Mouse (Mus musculus) hindlimb bud, embryonic 11.5 days (tissue): ENCODE measurements at regions not wholly inside any gene's neighbourhood (a gene's known extent, or its start where the extent isn't known, plus 50 kb on each side); places are given as distances from the start of the nearest gene placed in this dataset.

Experiments
- DNase-seq: peaks from one replicate; pipeline ENCODE4 v3.0.0-alpha.2; 2012; ENCODE audit warnings: low read depth, low spot score; ENCODE audit errors: extremely low spot score

DNA sequence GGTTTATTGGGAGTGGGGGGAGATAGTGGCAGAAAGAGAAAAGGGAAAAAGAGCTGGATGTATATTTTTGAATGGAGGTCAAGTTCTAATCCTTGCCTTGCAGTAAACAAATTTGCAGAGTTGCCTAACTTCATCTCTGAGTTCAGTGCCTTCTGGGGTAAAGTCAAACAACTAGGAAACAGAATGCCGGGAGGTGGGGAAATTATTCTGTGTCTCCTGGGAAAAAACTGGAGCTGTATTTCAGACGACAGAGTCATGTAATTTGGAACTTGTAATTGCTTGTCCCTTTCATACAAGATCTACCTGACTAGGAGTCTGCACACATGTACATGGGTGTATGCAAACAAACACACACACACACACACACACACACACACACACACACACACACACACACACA lies 244.3 kb upstream of the Il12b start:
- no peak for DNase-seq

- no peak for DNase-seq
Observed at GRCm38 (mm10) chr11:44156081-44156480, 243.8 kb upstream of the Il12b start.

DNA sequence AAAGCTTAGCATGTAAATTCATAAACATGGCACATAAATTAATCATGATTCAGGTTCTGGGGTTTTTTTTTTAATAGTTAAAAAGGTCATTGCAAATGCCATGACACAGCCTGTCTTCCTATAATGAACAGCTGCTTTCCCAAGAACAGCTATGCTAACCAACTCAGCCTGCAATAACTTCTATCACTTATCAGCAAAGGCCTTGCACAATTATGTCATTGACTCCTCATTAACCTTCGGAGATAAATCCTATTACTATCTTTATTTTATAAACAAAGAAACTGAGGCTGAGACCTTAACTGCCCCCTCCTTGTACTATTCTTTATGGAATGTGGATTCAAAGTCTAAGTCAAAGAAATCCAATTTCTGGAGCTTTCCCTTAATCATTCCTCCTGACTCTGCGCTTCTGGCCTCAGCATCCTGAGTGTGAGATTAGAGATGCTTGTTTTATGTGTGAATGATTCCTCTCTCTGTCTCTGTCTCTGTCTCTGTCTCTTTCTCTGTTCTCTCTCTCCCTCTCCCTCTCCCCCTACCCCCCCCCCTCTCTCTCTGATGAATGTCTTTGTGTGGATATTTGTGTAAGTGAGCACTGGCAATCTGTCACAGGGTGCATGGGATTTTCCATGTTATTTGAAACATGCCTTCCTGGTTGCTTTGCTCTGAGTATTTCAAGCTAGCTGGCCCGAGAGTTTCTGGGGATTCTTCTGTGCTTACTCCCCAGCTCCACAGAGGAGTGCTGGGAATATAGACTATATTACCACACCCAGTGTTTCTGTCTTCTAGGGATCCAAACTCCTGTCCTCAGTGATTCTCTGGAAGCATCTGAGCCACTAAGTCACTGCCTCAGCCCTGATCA lies 243.1 kb upstream of the Il12b start:
- no peak for DNase-seq

DNA sequence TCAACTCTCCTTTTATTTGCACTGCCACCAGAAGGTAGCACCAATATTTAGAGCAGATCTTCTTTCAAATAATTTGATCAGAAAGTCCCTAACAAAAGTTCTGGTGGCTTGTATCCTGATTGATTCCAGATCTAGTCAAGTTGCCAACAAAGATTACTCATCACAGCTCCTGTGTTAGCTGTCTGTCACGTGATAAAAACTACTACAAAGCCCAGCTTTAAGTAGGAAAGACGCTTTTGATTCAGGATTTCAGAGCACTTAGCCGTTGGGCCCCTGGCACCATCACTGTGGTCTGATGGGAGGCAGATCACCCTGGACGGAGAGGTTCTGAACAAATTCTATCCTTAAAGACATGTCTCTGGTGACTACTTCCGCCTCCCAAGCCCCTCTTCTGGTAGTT lies 241.6 kb upstream of the Il12b start:
- DNase-seq: no peak

GRCm38 (mm10) chr11:44161734-44162418 lies 238.0 kb upstream of the Il12b start:
- DNase-seq: no peak

GRCm38 (mm10) chr11:44163049-44163448 lies 236.8 kb upstream of the Il12b start:
- no peak for DNase-seq

DNA sequence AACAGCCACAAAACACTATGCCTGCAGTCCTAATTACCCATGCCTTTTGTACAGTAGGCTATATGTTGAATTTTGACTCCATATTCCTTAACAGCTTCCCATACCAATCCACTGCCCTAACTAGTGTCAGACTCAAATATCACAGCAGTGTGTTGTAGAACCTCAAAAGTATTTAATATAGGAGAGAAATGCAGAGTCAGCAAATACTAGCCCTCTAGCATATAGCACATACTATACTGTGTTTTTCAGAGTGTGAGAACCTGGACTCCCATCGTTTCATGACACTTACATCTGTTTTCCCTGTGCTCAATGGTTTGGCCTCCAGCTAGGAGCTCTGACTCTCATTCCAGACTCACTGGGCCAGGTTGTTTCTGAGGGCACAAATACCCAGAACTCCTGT lies 236.1 kb upstream of the Il12b start:
- no peak for DNase-seq

DNA sequence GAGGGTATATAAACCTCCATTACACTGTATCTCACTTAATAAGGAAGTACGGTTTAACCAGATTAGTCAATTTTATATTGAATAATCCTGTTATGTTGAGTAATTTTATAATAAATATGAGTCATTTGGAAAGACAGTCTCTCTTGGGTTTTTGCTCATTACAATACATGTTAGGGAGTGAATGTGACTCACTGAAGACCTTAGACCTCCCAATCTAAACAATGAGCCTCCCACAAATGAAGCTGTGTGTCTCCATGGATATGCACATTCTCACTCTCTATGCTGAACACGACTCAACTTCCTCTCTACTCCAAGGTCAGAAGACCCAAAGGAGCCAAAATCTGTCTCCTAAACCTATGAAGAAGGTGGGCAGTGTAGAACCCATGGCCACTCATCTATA lies 235.7 kb upstream of the Il12b start:
- no peak for DNase-seq

GRCm38 (mm10) chr11:44167724-44168500 lies 232.0 kb upstream of the Il12b start:
- DNase-seq: no peak

GRCm38 (mm10) chr11:44172478-44172877 lies 227.4 kb upstream of the Il12b start:
- no peak for DNase-seq

DNA sequence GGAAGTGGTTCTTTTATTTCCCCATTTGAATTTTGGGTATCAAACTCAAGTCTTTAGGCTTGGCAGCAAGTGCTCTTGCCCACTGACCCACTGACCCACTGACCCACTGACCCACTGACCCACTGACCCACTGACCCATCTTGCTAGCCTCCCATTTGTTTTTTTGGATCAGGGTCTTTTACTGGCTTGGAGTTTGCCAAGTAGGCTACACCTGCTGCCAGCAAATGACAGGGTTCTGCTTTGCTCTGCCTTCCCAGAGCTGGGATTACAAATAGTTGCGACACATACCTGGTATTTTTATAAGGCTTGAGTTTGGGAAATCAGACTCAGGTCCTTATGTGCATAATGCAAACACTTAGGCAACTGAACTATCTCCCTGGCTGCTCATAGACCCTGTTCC lies 226.7 kb upstream of the Il12b start:
- no peak for DNase-seq

- no peak for DNase-seq
Observed at GRCm38 (mm10) chr11:44174548-44174947, 225.3 kb upstream of the Il12b start.

DNA sequence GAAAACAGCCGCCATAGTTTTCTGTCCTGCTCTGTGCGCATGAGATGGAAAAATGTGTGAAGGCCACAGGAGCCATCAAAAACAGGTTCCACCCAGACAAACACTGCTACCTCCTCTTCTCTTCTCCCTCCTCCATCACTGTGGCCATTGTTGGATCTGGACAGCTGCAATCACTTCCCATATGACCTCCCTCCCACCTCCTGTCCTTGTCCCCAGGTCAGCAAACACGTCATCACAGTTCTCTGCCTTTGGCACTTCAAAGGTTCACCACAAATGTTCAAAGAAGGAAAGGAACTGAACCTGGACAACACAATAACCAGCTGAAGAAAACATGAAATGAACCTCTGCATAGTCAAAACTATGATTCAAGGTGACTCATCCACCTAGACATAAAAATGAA lies 220.2 kb upstream of the Il12b start:
- no peak for DNase-seq

DNA sequence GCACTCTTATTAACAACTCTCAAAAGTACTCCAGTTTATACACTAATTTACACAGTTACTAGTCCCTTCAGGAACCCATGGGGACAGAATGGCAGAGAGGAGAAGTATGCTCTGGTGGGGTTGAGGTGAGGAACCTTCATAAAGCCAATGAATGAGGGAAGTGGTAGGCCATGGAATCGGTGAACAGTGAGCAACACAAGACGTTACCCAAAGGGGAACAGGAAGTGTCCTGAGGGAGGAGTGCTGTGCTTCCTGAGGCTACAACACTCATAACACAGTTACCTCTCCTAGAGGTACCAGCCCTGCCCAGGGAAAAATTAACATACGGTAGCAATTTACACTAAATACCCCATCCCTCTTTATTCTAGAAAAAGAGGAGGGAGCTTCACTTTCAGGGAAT lies 216.0 kb upstream of the Il12b start:
- DNase-seq: no peak

DNA sequence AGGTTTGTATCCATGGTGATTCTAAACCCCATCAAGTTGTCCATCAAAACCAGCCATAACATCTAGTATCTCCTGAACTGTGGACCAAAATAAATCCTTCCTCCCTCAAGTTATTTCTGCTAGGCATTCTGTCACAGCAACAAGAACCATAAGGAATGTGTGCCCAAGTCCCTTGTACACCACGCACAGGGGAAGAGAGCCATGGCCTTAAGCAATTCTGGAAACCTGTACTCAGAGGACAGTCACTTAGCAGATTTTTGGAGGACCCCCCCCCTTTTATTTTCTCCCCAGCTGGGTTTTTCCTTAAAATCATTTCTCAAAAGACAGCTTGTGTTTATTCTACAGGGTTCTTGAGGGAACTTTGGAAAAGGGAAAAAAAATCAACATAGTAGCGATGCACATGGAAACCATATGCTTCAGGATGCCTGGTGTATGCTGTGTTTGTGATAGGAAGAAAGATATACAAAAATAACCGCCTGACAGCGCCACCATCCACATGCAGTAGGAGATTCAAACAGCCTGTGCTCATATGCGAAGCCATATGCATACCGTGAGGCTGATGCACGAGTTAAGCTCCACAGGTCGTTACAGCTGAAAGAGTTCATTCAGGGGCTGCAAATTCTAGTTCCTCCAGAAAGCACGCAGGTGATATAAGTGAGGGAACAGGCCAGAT lies 214.5 kb upstream of the Il12b start:
- DNase-seq: no peak

DNA sequence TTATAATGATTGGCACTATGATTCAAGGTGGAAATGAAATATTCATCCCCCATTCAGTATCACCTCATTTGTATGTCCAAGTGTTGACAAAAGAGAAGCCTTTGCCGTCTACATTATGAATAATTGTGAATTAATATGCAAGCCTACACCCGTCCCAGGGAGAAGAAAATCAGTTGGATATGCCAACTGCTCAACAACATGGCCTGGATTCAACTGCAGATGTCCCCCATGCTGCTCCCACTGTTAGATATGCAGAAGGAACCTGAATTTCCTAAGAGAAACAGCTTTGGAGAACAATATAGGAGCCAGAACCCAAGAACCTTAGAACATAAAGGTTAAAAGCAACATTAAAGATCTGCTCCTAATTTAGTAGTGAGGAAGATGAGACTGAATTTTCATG lies 211.7 kb upstream of the Il12b start:
- DNase-seq: no peak

- DNase-seq: no peak
Observed at GRCm38 (mm10) chr11:44193806-44194205, 206.1 kb upstream of the Il12b start.

DNA sequence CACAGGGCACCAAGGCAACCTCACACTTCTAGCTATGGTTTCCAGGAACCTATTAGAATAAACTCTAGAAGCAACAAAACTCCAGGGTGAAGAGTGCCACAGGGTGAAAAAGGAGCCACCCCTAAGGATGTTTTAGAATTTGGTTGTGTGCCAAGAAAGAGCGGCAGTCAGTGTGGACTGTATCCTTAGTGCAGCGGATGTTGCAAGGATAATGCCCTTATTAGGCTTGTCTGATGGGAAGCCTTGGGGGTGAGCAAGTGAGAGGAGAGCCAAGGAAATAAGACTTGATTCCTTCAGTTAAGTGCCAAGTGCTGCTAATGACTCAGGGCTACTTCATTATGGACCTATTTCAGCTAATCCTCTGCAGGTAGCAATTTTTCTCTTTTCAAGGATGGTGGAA lies 197.1 kb upstream of the Il12b start:
- DNase-seq: no peak

DNA sequence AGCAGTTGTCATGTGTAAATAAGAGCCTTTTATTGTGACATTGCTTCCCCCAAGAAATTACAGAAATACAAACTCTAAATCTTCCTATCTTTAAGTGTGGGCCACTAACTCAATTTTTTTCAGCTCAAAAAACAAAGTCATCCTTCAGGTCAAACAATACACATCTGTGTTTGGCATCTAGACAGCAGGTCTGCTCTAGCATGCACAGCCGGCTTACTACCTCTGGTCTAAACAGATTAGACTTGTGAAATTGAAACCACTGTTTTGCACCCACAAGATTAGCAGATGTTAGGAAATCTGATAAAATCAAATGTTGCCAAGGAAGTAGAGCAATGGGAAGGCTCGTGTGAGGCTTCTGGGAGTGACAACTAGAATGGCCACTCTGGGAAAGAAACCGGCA lies 195.5 kb upstream of the Il12b start:
- DNase-seq: no peak

DNA sequence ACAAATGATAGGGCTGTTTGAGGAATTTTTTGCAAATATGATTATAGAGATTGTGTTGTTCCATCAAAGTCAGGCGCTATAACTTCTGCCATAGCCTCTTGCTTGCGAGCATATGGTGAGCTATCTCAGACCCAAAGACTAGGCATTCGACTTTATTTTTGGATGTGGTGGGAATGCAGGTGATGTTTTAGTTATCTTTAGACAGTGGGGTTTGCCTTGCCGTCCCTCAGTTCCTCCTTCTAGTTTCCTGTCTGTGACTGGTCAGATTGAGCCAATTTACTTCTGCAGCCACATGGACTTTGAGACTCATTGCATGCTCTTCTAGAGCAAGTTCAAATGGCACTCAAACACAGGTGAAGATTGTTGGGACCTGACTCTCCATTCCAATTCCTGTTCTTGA lies 193.0 kb upstream of the Il12b start:
- DNase-seq: no peak

DNA sequence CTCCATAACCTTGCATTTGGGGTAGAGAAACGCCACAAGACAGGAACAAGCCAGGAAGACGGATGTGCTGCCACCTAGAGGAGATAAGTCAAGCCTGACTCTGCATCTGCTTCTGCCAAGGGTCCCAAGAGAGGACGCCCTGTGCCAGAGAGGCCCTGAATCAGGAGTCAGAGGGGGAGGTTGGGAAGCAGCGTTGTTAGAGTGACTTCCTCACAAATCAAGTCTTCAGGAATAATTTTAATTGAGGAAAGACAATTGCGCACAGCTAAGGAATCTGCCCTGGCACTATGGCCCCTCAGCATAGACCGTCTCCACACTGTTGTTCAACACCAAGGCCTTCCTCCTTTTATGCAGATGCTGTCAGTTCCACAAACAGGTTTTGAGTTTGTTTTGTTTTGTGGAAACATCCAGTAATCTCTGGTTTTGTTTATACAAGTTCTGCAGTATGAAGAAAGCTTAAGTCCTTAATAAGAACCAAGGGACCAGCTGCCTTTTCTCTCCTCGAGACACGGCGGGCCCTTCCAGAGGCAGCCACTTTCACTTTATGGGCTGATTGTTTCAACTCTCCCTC lies 187.9 kb upstream of the Il12b start:
- DNase-seq: peak; percentile 12
